Mouse (Mus musculus): Measurements from ENCODE around the gene Pccb.

Gene Pccb

DNA sequence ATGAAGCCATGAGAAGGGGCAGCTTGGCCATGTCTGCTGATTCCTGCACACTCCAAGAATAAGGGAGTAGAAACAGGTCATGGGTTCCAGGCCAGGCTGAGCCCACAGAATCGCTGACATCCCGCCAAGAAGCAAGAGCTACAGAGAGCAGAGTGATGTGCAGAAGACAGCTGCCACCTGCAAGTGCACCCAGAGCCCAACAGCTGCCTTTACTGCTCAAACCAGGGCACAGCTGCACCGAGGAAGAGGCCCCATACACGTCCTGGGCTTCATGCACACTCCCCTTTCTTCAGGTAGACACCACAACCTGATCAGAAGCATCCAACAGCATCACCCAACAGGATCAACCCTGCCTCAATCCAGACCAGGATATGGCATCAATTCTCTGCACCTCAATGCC, 40.8 kb downstream of the Pccb start:
- in situ Hi-C loops (cut with MboI; ENCODE audit: unreplicated experiment in 2 of 2), result loop anchor here in 1 of 2 experiments (10.0 kb wide), 1 partner anchor 349 kb away; no protein-coding TSS in a partner anchor

DNA sequence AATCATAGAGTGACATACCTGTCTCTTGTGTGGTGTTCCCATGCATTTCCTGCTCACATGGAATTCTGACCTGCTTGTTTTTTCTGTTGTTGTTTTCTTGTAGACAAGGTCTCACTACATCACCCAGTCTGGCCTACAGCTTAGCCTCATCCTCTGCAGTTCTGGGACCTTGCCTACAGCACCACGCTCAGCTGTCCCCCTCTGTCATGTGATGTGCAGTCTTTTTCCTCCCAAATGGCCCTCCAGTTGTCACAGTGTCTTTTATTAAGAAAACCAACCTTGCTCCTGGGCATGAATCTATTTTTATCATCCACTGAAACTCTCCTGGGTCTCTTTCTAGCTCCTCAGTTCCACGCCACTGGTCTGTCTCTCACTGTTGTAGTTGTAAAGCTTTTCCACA, 42.5 kb downstream of the Pccb start:
- in situ Hi-C loops (cut with MboI; ENCODE audit: unreplicated experiment in 2 of 2), result loop anchor here in 1 of 2 experiments (10.0 kb wide), 1 partner anchor 347 kb away; no protein-coding TSS in a partner anchor

DNA sequence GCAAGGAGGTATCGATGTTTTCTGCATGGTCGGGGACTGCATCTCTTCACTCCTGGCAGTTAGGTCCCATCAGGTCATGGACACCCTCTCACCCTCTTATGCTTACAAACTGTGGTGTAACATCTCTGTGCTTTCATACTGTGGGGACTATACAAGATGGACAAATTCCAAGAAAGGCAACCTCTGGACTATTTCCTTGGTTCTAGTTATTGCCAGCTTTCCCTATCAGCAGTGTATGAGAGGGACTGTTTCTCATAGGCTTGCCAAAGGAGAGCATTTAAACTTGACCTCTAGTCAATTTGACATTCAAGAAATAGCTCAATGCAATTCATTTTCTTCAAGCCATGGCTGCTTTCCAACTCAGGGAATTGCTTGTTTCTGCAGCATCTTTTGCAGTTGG, 43.4 kb downstream of the Pccb start:
- in situ Hi-C loops (cut with MboI; ENCODE audit: unreplicated experiment in 2 of 2), result loop anchor here in 1 of 2 experiments (10.0 kb wide), 1 partner anchor 347 kb away; no protein-coding TSS in a partner anchor

DNA sequence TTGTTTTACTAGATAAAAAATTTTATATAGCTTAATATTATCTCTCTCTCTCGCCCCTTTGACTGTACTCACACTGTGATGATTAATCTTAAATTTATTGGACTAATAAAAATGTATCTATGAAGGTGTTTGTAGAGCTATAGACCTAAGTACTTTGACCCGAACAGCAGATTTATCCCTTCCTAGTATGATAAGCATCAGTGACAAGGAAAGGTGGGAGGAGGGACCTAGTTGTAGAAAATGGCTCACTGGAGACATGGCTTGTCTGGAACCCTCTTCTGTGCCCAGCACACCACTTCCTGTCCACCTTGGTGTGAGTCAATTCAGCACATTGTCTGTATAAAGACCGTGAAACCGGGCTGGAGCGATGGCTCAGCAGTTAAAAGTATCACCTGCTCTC, 44.1 kb downstream of the Pccb start:
- in situ Hi-C loops (cut with MboI; ENCODE audit: unreplicated experiment in 2 of 2), result loop anchor here in 1 of 2 experiments (10.0 kb wide), 1 partner anchor 346 kb away; no protein-coding TSS in a partner anchor

DNA sequence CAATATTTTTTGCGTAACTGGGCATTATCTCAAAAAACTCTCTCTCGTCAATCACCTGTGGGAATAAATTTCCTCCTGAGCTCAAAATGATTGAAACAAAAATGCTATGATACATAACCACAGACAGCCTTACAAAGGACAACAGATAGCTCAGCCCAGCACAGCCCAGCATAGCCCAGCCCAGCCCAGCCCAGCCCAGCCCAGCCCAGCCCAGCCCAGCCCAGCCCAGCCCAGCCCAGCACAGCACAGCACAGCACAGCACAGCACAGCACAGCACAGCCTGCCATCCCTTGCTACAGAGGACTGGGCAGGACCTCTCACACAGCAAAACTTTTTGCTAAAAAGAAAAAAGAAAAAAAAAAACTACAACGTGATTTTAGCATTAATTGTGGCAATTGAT, 46.8 kb downstream of the Pccb start:
- in situ Hi-C loops (cut with MboI; ENCODE audit: unreplicated experiment in 2 of 2), result no loop called here

DNA sequence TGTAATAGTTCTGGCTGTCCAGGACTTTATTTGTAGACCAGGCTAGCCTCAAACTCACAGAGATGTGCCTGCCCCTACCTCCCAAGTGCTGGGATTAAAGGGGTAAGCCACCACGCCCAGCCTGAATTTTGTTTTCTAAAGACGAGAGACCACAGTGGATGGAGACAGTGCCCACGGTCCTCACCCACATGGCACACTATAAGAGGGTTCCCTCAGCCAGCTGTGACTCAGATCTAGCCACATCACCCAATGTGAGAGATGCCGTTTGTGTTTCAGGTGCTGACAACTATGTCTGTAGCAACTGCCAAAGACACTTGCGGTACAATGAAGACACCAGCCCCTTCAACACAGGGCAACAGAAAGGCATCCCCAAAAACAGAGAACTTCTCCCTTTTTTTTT, 47.7 kb downstream of the Pccb start:
- in situ Hi-C loops (cut with MboI; ENCODE audit: unreplicated experiment in 2 of 2), result no loop called here

DNA sequence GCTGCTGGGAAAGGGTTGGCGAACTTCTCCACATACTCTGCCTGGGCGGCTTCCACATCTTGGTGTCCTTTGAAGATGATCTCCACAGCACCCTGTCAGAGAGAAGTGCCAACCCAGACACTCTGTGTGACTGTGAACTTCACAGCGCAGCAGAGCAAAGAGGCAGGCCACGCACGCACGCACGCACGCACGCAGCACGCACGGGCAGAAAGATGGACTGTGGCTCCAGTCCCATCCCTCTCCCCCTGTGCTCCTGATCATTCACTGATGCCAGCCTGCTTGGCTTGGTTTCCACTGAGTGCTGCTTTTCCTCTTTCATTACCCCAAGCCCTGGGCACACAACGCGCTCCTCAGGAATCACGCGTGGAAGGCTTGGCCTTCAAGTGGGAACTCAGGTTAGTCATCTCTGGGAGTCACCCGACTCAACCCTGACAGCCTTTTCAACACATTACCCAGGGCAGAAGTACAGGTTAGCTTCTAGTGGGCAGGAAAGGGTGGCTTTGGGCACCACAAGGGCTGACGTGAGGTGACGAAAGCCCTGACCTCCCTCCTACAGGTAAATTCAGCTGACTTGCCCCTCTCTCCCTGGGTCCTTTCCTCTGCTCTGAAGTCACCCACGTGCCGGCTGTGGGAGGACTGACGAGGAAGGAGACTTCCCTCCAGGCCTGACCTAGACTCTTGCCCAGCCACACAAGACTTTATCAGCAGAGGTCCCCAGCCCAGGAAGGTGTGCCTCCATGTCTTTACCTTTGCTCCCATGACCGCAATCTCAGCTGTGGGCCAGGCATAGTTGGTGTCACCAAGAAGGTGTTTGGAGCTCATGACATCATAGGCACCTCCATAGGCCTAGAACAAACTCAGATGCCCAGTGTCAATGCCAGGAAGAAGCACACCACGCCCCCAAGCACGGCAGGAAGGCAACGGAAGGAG, 50.1 kb downstream of the Pccb start:
- in situ Hi-C loops (cut with MboI; ENCODE audit: unreplicated experiment in 2 of 2), result no loop called here

DNA sequence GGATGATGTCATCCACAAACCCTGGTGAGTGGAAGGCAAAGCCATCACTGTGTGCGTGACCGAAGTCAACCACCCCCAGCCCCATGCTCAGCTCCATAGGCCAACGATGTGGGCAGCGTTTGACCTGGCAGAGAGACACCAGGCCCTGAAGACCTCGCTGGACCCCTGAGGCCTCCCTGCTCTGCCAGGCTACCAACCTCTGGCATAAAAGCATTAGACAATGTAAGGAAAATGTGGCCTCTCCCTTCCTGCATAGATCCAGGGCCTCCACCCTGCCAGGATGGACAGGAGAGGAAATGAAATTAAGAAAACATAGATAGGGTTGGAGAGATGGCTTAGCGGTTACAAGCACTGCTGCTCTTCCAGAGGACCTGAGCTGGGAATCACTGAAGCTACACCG, 51.9 kb downstream of the Pccb start:
- in situ Hi-C loops (cut with MboI; ENCODE audit: unreplicated experiment in 2 of 2), result no loop called here

DNA sequence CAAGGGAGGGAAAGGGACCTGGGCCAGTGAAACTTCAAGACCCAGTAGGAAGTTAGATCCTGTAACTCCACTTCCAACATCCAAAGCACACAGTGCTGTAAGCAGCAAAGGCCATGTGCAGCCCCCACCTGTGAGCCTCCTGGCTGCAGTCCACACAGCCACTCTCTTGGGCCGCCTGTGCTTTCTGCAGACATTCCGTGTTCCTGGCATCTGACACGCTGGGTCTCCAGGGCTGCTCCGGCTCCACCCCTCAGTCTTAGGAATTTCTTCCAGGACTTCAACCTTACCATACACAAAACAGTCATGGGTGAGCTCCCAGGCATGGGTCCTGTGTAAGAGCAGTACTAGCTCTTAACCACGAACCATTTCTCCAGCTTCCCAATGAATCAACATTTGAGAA, 55.4 kb downstream of the Pccb start:
- in situ Hi-C loops (cut with MboI; ENCODE audit: unreplicated experiment in 2 of 2), result no loop called here

DNA sequence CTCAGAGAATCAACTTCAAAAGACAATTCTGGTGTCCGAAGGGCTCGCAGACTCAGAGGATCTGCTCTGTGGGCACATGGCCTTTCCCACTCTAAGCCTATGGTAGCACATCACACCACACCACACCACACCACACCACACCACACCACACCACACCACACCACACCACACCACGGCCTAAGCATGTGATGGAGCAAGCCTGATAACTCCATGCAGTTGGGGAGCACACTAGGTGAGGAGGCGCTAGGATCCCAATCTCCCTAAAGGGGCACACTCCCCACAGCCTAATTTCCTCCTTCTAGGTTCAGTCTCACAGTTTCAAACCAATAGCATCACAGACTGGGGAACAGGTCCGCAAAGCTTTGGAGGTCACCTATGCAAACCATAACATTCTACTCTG, 56.0 kb downstream of the Pccb start:
- in situ Hi-C loops (cut with MboI; ENCODE audit: unreplicated experiment in 2 of 2), result no loop called here

DNA sequence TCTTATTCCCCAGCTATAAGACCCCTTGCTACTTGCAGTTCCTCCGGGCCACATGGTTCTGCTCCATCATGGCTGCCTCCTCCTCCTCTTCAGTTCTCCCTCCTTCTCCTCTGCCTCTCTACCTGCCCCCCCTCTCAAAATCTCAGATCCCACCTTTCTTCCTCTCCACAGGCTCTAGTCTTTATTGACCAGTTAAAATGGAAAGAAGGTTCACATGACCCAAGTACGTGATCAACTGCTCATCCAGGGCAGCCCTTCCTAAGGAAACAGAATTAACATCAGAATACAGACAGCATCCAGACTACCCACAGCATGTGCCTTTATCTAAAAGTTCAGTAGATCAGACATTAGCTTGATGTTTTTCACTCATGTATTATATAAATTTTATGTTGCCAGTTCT, 65.2 kb downstream of the Pccb start:
- in situ Hi-C loops (cut with MboI; ENCODE audit: unreplicated experiment in 2 of 2), result no loop called here

DNA sequence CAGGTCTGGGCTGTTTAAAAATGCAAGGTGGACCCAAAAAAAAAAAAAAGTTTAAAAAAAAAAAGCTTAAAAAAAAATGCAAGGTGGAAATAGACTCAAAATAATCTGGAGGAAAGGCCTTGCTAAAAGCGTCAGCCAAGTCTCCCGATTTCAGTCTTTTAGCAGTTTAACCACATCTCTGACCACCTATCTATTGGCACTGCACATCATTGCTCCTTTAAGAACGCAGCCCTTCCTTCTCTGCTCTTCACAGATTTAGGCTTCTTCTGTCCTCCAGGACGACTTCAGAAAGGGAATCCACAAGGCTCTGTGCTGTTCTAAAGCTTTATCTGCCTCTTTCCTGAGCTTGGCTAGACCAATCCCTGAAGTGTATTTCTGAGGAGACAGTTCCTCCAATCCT, 70.6 kb downstream of the Pccb start:
- in situ Hi-C loops (cut with MboI; ENCODE audit: unreplicated experiment in 2 of 2), result no loop called here

DNA sequence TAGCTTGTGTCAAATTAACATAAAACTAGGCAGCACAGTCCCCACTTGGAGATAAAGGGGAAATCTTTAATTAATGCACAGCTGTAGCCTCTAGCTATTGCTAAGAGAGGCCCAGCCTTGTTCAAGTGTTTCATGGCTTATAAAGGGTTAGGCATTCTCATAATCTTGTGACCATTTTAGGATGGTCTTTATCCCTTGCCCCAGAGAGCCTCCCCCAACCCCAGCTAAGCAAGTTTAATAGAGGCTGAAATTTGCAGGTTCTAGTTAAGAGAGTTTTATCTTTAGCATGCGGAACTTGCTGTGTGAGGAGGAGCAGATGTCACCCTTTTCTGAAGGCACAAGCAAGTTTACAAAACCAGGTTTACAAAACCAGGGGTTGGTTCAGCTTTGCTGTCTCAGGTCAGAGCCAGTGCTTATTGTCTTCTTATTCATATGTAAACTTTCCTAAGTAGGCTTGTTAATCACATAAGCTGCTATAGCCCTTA, 71.2 kb downstream of the Pccb start:
- in situ Hi-C loops (cut with MboI; ENCODE audit: unreplicated experiment in 2 of 2), result no loop called here

DNA sequence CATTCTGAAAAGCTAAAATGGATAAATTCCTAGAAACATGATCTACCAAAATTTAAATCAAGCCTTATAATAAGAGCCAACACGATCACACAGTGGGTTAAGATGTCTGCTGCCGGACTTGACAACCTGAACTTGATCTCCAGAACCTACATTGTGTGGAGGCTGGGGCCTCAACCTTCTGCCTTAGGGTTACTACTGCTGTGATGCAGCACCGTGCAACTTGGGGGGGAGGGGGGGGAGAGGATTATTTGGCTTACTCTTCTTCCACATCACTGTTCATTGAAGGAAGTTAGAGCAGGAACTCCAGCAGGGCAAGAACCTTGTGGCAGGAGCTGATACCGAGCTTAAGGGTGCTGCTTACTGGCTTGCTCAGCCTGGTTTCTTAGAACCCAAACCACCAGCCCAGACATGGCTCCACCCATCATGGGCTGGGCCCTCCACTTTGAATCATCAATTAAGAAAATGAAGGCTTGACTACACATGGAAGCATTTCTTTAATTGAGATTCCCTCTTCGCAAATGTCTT, 71.7 kb downstream of the Pccb start:
- in situ Hi-C loops (cut with MboI; ENCODE audit: unreplicated experiment in 2 of 2), result no loop called here

DNA sequence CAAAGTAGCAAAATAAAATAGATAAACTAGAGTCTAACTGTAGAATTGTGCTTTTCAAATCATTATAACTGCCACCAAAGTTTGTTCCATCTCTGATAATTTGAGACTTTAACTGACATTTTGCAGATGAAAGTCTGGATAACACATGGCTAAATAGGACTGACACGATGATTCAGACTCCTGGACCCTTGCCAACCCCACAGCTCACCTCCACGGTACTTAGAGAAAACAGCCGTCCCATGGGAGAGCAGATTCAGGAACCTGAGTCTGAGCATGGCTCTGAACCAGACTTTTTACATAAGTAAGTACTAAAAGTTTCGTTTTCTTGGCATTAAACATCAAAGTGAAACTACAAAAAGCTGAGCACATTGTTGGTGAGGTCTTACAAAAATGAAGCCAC, 83.2 kb downstream of the Pccb start:
- in situ Hi-C loops (cut with MboI; ENCODE audit: unreplicated experiment in 2 of 2), result no loop called here

DNA sequence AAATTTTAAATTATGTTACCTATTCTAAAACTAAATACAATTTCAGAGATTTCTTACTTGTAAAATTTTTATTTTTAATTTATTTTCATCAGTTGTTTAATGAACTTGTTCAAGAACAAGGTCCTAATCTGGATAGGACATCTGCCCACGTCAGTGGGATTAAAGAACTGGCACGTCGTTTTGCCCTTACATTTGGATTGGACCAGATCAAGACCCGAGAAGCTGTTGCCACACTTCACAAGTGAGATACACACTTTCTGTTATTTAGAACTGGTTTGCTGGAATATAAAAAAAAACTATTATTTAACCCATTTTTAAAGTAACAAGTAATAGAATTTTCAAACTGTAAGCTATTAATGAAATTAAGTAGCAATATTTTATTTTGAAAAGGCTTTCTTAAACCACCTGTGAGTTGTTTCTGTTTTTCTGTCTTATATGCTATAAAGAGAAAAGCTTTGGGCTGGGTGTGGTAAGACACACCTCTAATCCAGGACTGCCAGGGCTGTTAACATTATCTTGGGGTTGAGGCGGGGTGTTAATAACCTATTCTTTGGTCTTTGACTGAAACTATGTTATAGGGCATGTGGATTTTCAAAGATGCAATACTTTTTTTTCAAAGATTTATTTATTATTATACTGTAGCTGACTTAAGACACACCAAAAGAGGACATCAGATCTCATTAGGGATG, 89.9 kb downstream of the Pccb start:
- in situ Hi-C loops (cut with MboI; ENCODE audit: unreplicated experiment in 2 of 2), result no loop called here

DNA sequence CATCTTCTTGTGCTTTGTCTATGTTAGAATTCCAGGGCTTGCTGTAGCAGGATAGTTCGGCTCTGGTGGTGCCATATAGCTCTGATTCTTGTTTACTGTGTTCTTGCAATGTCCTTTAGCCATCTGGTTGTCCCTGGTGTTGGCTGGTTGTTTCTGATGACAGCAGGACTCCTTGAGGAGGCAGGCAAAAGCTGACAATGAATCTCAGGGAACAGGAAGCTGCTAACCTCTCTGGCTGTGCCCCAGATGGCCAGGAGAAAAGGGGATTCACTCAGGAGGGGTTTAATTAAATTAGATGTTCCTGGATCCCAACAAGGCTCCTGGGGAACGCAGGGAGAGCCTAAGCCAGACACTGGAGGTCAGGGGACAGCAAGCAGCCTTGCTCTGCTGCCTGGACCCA, 92.7 kb downstream of the Pccb start:
- in situ Hi-C loops (cut with MboI; ENCODE audit: unreplicated experiment in 2 of 2), result no loop called here

Data from v-Abl transformed pro-B cells (cell line).